Mouse (Mus musculus) hindbrain, postnatal 0 days (tissue): Measurements from ENCODE around the gene Gm10521. TPM values are rescaled to one million over a fixed set of nuclear protein-coding genes. Genes with fewer than 3 reads are reported as not detected.
"Not testable (repeated sequence)": the region's sequence is repeated elsewhere in the genome, so short reads cannot be mapped to it uniquely, and the experiment has no call there.

Experiments
- ATAC-seq: fragments of 200-750 bp; cut with Nextera tagmentation; 2 replicates; pipeline ENCODE4 v1.8.0; 2017; ENCODE audit warnings: mild to moderate bottlenecking, moderate TSS enrichment, moderate library complexity
- DNase-seq: peaks from one replicate; pipeline ENCODE4 v3.0.0-alpha.2; 2015; ENCODE audit warnings: low spot score
- H3K27ac ChIP-seq: fragments of 300-500 bp; sonication (generic); 2 replicates; pipeline ENCODE4 v1.5.1; 2014; ENCODE audit warnings: mild to moderate bottlenecking
- H3K27me3 ChIP-seq: fragments of 300-500 bp; sonication (generic); 2 replicates; pipeline ENCODE4 v1.6.1; 2014; ENCODE audit warnings: low read length, mixed read lengths; ENCODE audit not compliant: insufficient read depth
- H3K36me3 ChIP-seq: fragments of 300-500 bp; sonication (generic); 2 replicates; pipeline ENCODE4 v1.6.1; 2014; ENCODE audit warnings: low read length, mixed read lengths; ENCODE audit not compliant: insufficient read depth
- H3K4me1 ChIP-seq: fragments of 300-500 bp; sonication (generic); 2 replicates; pipeline ENCODE4 v1.6.1; 2014; ENCODE audit warnings: antibody characterized with exemption, low read length, mixed read lengths; ENCODE audit not compliant: insufficient read depth
- H3K4me2 ChIP-seq: fragments of 300-500 bp; sonication (generic); 2 replicates; pipeline ENCODE4 v1.6.1; 2014; ENCODE audit warnings: low read depth, mild to moderate bottlenecking, low read length, moderate library complexity, mixed read lengths
- H3K4me3 ChIP-seq: fragments of 300-500 bp; sonication (generic); 2 replicates; pipeline ENCODE4 v1.5.1; 2014; ENCODE audit warnings: low read length
- H3K9ac ChIP-seq: fragments of 300-500 bp; sonication (generic); replicated peaks from 2 replicates; pipeline ENCODE4 v1.6.1; 2014; ENCODE audit warnings: mild to moderate bottlenecking, low read length, moderate library complexity, mixed read lengths
- H3K9me3 ChIP-seq: fragments of 300-500 bp; sonication (generic); 2 replicates; pipeline ENCODE4 v1.6.1; 2016; ENCODE audit warnings: low read length, mixed read lengths
- CTCF ChIP-seq: IDR thresholded peaks from 2 replicates; pipeline ENCODE4 v1.5.1; 2016; ENCODE audit warnings: antibody characterized with exemption, control low read depth, low read depth
- WGBS: fragments of 180-500 bp; shearing (Covaris S2); extraction: QIAGEN DNeasy Blood & Tissue Kit; methylation state at CpG from one replicate; pipeline ENCODE4 v1.1.7; 2014; 5-methylcytosine and 5-hydroxymethylcytosine counted together
- polyA plus RNA-seq: library from polyadenylated mRNA; unstranded; fragments of >200 nt; fragmentation: Nextera tagmentation; extraction: Ambion mirVana; gene quantifications from 2 replicates; pipeline ENCODE4 v1.2.1, GENCODE M21; 2015
- total RNA-seq: library from RNA; depleted of rRNA; stranded (reverse); fragments of >200 nt; gene quantifications from 2 replicates; pipeline ENCODE4 v1.2.3, GENCODE M21; 2014; rRNA removed

Gm10521 gene
- not detected in 2 replicates for total RNA-seq
- polyA plus RNA-seq = not detected in 2 replicates

DNA sequence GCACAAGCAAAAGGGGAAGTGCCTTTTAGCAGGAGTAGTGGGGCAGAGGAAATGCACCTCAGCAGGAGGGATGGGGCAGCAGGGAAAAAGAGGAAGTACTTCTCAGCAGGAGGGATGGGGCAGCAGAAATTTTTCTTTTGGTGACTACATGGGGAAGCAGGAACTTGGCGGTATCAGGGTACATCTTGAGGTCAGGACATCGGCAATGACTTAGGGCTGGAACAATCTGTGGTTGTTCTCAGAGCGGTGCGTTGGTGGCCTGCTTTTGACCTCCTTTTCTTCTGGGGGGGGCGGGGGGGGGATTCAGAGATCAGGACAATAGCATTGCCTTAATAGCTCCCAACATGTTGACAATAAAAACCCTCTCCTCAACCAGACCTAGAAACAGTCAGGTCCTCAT is at the start of gene Gm10521:
Gene Gm10521 (plus strand): TSS at position 301 of the 400 bp plus-strand sequence.
- not testable (repeated sequence) for H3K27me3 ChIP-seq, H3K9ac ChIP-seq, H3K9me3 ChIP-seq, H3K27ac ChIP-seq, H3K4me2 ChIP-seq, DNase-seq, H3K4me3 ChIP-seq, ATAC-seq, H3K4me1 ChIP-seq, H3K36me3 ChIP-seq
- 69% methylated on average over 5 of the region's 5 CpGs for WGBS

DNA sequence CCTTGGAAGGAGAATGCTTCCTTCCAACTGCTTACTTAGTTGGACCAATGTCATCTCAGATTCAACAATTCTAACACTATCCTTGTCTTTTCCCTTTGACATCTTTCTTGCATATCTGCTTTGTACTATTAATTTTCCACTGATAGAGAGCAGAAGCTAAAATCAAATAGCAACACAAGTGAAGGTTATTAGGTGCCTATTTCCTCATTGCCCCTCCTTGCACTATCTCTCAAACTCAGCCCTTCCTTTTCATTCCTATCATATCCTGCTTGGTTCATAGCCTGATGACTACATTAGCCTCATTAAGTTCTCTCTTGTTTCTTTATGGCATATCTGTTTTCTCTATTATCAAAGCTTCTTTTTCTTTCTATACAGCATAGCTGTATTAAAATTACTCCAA is 47.3 kb upstream of the Gm10521 start:
- Histone ChIP-seq H3K4me1 (no peaks in the 10 kb centered on the region), H3K27ac (no peak overlapping the region), H3K4me2 (no peak overlapping the region), H3K36me3 (no peaks in the 10 kb centered on the region), H3K27me3 (no peaks in the 10 kb centered on the region), H3K4me3 (no peak overlapping the region), H3K9me3 (no peaks in the 10 kb centered on the region), H3K9ac (no peak overlapping the region)
- DNase-seq = no peak
- ATAC-seq = no peak
- TF ChIP-seq CTCF = no peak

DNA sequence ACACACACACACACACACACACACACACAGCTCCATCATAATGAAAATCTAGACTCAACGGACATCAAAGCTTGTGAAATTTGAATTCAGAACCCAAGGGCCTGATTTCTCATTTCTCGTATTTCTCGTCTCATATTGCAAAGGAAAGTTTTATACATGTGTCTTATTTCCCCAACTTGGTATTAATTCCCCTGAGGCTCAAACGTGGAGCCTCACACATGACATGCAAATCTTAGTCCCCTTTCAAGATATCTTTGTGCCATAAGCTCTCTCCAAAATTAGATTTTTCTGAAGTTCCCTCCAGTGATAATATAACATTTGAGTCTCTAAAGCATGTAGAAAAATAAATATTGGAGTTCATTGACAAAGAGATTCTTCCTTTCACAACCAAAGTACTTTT is 46.7 kb upstream of the Gm10521 start:
- H3K27me3 ChIP-seq = no peaks in the 10 kb centered on the region
- WGBS = 87% methylated on average over 4 of the region's 4 CpGs
- DNase-seq = no peak

GRCm38 (mm10) chr1:171849454-171849853 is 46.0 kb upstream of the Gm10521 start:
- no peak overlapping the region for H3K27ac ChIP-seq
- DNase-seq (no peak), ATAC-seq (no peak)
- no peak overlapping the region for H3K4me3 ChIP-seq
- H3K36me3 ChIP-seq = no peaks in the 10 kb centered on the region
- H3K9me3 ChIP-seq = no peaks in the 10 kb centered on the region
- H3K4me1 ChIP-seq = no peaks in the 10 kb centered on the region
- WGBS = 85% methylated on average over 5 of the region's 5 CpGs
- no peak for TF ChIP-seq CTCF
- H3K4me2 ChIP-seq = no peak overlapping the region
- no peaks in the 10 kb centered on the region for H3K27me3 ChIP-seq
- no peak overlapping the region for H3K9ac ChIP-seq

More for the DNA sequence above, 46.7 kb upstream of the Gm10521 start:
- no peak overlapping the region for H3K9ac ChIP-seq
- H3K4me2 ChIP-seq = no peak overlapping the region
- H3K4me1 ChIP-seq = no peaks in the 10 kb centered on the region
- no peaks in the 10 kb centered on the region for H3K9me3 ChIP-seq
- ATAC-seq = no peak
- no peaks in the 10 kb centered on the region for H3K36me3 ChIP-seq
- H3K4me3 ChIP-seq = no peak overlapping the region
- H3K27ac ChIP-seq = no peak overlapping the region
- no peak for TF ChIP-seq CTCF

DNA sequence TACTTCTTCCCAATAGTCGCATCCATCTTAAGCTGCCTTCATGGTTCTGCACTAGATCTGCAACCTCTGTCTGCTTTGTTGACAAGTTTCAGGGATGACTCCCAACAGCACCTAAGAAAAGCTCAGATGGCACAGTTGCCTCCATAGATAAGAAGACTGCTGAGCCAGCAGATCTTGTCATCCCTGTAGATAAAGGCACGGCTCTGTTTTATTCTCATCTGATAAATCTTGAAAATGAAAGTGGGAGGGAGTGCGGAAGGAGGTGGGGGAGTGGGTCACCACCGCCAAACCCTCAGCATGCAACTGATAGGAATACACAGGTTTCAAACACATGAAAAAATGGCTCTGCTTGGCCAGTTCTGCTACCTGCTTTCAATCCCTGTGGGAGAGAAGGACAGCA is 30.0 kb upstream of the Gm10521 start:
- Histone ChIP-seq H3K27ac (no peak overlapping the region), H3K36me3 (no peaks in the 10 kb centered on the region), H3K4me2 (no peak overlapping the region), H3K27me3 (no peaks in the 10 kb centered on the region), H3K4me1 (no peaks in the 10 kb centered on the region), H3K9me3 (no peaks in the 10 kb centered on the region), H3K4me3 (no peak overlapping the region), H3K9ac (no peak overlapping the region)
- WGBS = 92% methylated on average over 4 of the region's 4 CpGs
- ATAC-seq (no peak), DNase-seq (no peak)
- TF ChIP-seq CTCF = no peak

DNA sequence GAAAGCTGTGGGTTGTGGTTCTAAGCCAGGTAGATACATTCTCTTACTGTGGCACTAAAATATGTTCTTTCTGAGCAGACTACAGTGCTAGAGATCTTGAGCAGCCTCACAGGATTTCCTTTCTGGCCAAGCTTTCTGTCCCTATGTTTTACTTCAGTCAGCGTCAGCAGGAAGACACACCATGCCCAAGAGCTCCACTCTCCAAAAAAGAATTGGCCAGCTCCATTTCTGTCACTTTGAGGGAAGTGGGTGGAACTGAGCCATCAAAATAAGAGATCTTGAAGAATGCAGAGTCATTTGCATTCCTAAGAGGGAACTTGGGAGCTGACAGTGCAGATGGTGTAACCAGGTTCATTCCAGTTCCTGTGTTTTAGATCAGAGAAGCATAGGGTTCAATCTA is 8.5 kb upstream of the Gm10521 start:
- H3K4me3 ChIP-seq = no peak overlapping the region
- TF ChIP-seq CTCF = no peak
- H3K27ac ChIP-seq = no peak overlapping the region
- H3K4me2 ChIP-seq = no peak overlapping the region
- no peak overlapping the region for H3K9ac ChIP-seq
- WGBS = 72% methylated on average over 1 of the region's 1 CpGs
- no peaks in the 10 kb centered on the region for H3K36me3 ChIP-seq
- ATAC-seq = no peak
- H3K9me3 ChIP-seq = no peaks in the 10 kb centered on the region
- no peaks in the 10 kb centered on the region for H3K4me1 ChIP-seq
- DNase-seq = no peak
- no peaks in the 10 kb centered on the region for H3K27me3 ChIP-seq

DNA sequence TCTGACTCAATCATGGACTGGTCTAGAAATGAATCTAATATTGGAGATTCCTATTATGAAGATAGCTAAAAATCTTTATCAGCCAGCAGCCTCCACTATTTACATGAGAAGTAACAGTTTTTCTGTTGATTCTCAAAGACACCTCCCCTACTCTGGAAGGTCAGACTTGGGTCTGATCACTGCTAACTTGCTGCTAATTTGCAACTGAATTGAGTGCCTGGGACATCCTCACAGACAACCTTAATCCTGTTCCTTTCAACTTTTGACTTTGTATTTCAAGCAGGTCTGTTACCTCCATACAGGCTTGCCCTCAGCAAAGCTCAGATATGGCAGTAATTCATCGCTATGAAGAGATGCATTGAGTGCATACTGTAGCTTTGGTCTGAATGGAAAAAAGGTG is 8.5 kb downstream of the Gm10521 start:
- no peak for TF ChIP-seq CTCF
- no peak overlapping the region for H3K9ac ChIP-seq
- H3K36me3 ChIP-seq = no peaks in the 10 kb centered on the region
- 81% methylated on average over 1 of the region's 1 CpGs for WGBS
- no peak overlapping the region for H3K4me2 ChIP-seq
- no peaks in the 10 kb centered on the region for H3K4me1 ChIP-seq
- H3K4me3 ChIP-seq = no peak overlapping the region
- ATAC-seq = no peak
- DNase-seq = no peak
- no peaks in the 10 kb centered on the region for H3K27me3 ChIP-seq
- H3K9me3 ChIP-seq = no peaks in the 10 kb centered on the region
- no peak overlapping the region for H3K27ac ChIP-seq
